Mouse (Mus musculus): Measurements from ENCODE around the gene Cdiptos. TPM values are rescaled to one million over a fixed set of nuclear protein-coding genes. Genes with fewer than 3 reads are reported as not detected.

Gene Cdiptos
- polyA plus RNA-seq, 1 experiment from 2014 or later: 1.6 TPM

GRCm38 (mm10) chr7:126946530-126946929 lies 29.4 kb downstream of the Cdiptos start:
- H3K27me3 ChIP-seq (ENCODE audit: insufficient read depth, low read length): peaks cover 15% of the 10 kb centered on the region
- H3K9ac ChIP-seq (replicated peaks; ENCODE audit: low read length): no peak overlapping the region
- no peaks in the 10 kb centered on the region for H3K36me3 ChIP-seq (ENCODE audit: insufficient read depth, low read length)
- H3K4me2 ChIP-seq (replicated peaks; ENCODE audit: low read depth, low read length): no peak overlapping the region
- peaks cover 5% of the 10 kb centered on the region for H3K4me1 ChIP-seq (ENCODE audit: insufficient read depth, low read length)
- no peak for ATAC-seq (ENCODE audit: low FRiP score, low TSS enrichment)
- H3K4me3 ChIP-seq (ENCODE audit: low read length): no peak overlapping the region
- 54% methylated on average over 3 of the region's 3 CpGs for WGBS
- no peaks in the 10 kb centered on the region for H3K9me3 ChIP-seq (ENCODE audit: low read length)
- H3K27ac ChIP-seq (ENCODE audit: low read length): no peak overlapping the region

- no peaks in the 10 kb centered on the region for H3K4me1 ChIP-seq (ENCODE audit: insufficient read depth, low read length)
- no peak overlapping the region for H3K4me2 ChIP-seq (replicated peaks; ENCODE audit: low read depth, low read length)
- no peak overlapping the region for H3K9ac ChIP-seq (replicated peaks; ENCODE audit: low read length)
- H3K27me3 ChIP-seq (ENCODE audit: insufficient read depth, low read length): no peaks in the 10 kb centered on the region
- H3K9me3 ChIP-seq (ENCODE audit: low read length): no peaks in the 10 kb centered on the region
- H3K27ac ChIP-seq (ENCODE audit: low read length): no peak overlapping the region
- H3K36me3 ChIP-seq (ENCODE audit: insufficient read depth, low read length): peaks cover 11% of the 10 kb centered on the region; the same call in 1 of the 2 replicates
- 70% methylated on average over 5 of the region's 5 CpGs for WGBS
- no peak for ATAC-seq (ENCODE audit: low FRiP score, low TSS enrichment)
- no peak overlapping the region for H3K4me3 ChIP-seq (ENCODE audit: low read length)
Measured at GRCm38 (mm10) chr7:126941801-126942200, 34.1 kb downstream of the Cdiptos start.

- Histone ChIP-seq H3K27ac (ENCODE audit: low read length) (no peak overlapping the region), H3K4me1 (ENCODE audit: insufficient read depth, low read length) (no peaks in the 10 kb centered on the region), H3K9ac (replicated peaks; ENCODE audit: low read length) (no peak overlapping the region), H3K9me3 (ENCODE audit: low read length) (no peaks in the 10 kb centered on the region), H3K36me3 (ENCODE audit: insufficient read depth, low read length) (peaks cover 12% of the 10 kb centered on the region; the same call in 1 of the 2 replicates), H3K4me3 (ENCODE audit: low read length) (no peak overlapping the region), H3K4me2 (replicated peaks; ENCODE audit: low read depth, low read length) (no peak overlapping the region), H3K27me3 (ENCODE audit: insufficient read depth, low read length) (no peaks in the 10 kb centered on the region)
- WGBS: 40% methylated on average over 6 of the region's 6 CpGs
- ATAC-seq (ENCODE audit: low FRiP score, low TSS enrichment): no peak
Measured at GRCm38 (mm10) chr7:126941171-126941570, 34.7 kb downstream of the Cdiptos start.

DNA sequence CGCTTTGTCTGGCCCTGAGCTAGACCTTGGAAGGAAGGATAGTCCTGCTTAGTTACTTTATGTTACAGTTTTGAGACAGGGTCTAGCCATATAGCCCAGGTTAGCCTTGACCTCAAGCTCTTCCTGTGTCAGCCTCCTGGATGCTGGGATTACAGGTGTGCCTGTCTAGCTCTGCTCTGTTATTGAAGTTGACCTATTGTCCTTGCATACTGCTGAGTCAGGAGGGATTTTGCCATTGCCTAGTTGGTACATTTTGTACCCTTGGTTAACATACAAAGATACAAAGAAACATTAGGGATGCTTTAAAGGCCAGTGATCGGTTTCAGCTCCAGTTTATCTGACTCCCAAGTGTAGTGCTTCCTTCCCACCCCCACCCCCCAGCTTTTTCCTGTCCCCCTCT lies 43.2 kb downstream of the Cdiptos start:
- Histone ChIP-seq H3K27ac (ENCODE audit: low read length) (no peak overlapping the region), H3K9ac (replicated peaks; ENCODE audit: low read length) (no peak overlapping the region), H3K9me3 (ENCODE audit: low read length) (no peaks in the 10 kb centered on the region), H3K4me1 (ENCODE audit: insufficient read depth, low read length) (peaks cover 12% of the 10 kb centered on the region), H3K27me3 (ENCODE audit: insufficient read depth, low read length) (no peaks in the 10 kb centered on the region), H3K36me3 (ENCODE audit: insufficient read depth, low read length) (peaks cover 22% of the 10 kb centered on the region; the same call in 1 of the 2 replicates), H3K4me2 (replicated peaks; ENCODE audit: low read depth, low read length) (no peak overlapping the region), H3K4me3 (ENCODE audit: low read length) (no peak overlapping the region)
- 65% methylated on average over 2 of the region's 2 CpGs for WGBS
- no peak for ATAC-seq (ENCODE audit: low FRiP score, low TSS enrichment)

- Histone ChIP-seq H3K4me2 (replicated peaks; ENCODE audit: low read depth, low read length) (peak overlapping the region; percentile 68), H3K36me3 (ENCODE audit: insufficient read depth, low read length) (peaks cover 6% of the 10 kb centered on the region; the same call in 1 of the 2 replicates), H3K4me3 (ENCODE audit: low read length) (peak overlapping the region; percentile 76), H3K27me3 (ENCODE audit: insufficient read depth, low read length) (no peaks in the 10 kb centered on the region), H3K9me3 (ENCODE audit: low read length) (no peaks in the 10 kb centered on the region), H3K27ac (ENCODE audit: low read length) (peak overlapping the region; percentile 40; the same call in 1 of the 2 replicates), H3K9ac (replicated peaks; ENCODE audit: low read length) (peak overlapping the region; percentile 74), H3K4me1 (ENCODE audit: insufficient read depth, low read length) (peaks cover 12% of the 10 kb centered on the region)
- no peak; the same call in 1 of the 2 replicates for ATAC-seq (ENCODE audit: low FRiP score, low TSS enrichment)
- under 1% methylated on average over 27 of the region's 27 CpGs for WGBS
Measured at GRCm38 (mm10) chr7:126929046-126929445, 46.9 kb downstream of the Cdiptos start.

DNA sequence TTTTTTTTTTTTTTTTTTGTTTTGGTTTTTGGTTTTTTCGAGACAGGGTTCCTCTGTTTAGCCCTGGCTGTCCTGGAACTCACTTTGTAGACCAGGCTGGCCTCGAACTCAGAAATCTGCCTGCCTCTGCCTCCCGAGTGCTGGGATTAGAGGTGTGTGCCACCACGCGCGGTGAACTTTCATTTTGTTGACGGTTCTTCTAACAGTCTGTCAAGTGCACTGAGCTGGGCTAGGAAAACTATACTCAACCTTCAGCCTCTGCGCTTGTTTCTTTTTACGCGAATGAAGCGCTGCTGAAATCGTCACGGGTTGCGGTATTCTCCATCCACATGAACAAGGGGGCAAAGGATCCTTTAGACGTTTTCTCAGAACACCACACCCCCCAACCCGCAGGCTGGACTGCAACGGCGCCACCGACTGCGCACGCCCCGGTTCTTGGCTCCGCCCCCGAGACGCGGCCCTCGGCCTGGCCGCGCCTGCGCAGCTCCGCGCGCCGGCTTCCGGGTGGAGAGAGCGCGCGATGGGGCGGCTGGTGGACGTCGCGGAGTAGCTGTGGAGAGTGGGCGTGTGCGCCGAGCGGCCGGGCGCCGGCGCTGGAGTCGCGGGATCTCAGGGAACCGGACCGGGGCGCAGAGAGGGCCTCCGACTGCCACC lies 47.4 kb downstream of the Cdiptos start, which contains the start of gene Kctd13:
Kctd13 (plus strand) TSS at position 496 of the 654 bp plus-strand sequence.
- Histone ChIP-seq H3K4me3 (ENCODE audit: low read length) (peak within 1 kb of the TSS; percentile 76), H3K9me3 (ENCODE audit: low read length) (no peaks in the 10 kb centered on the region), H3K27ac (ENCODE audit: low read length) (peak within 1 kb of the TSS; percentile 66), H3K9ac (replicated peaks; ENCODE audit: low read length) (peak within 1 kb of the TSS; percentile 74), H3K4me1 (ENCODE audit: insufficient read depth, low read length) (peaks cover 12% of the 10 kb centered on the region), H3K27me3 (ENCODE audit: insufficient read depth, low read length) (no peaks in the 10 kb centered on the region), H3K36me3 (ENCODE audit: insufficient read depth, low read length) (peaks cover 6% of the 10 kb centered on the region; the same call in 1 of the 2 replicates), H3K4me2 (replicated peaks; ENCODE audit: low read depth, low read length) (peak within 1 kb of the TSS; percentile 68)
- ATAC-seq (ENCODE audit: low FRiP score, low TSS enrichment): peak; percentile 97
- WGBS: 3% methylated on average over 55 of the region's 56 CpGs

- Histone ChIP-seq H3K9me3 (ENCODE audit: low read length) (no peaks in the 10 kb centered on the region), H3K4me2 (replicated peaks; ENCODE audit: low read depth, low read length) (no peak overlapping the region), H3K27ac (ENCODE audit: low read length) (no peak overlapping the region), H3K9ac (replicated peaks; ENCODE audit: low read length) (no peak overlapping the region), H3K4me1 (ENCODE audit: insufficient read depth, low read length) (peaks cover 12% of the 10 kb centered on the region), H3K27me3 (ENCODE audit: insufficient read depth, low read length) (no peaks in the 10 kb centered on the region), H3K36me3 (ENCODE audit: insufficient read depth, low read length) (peaks cover 2% of the 10 kb centered on the region; the same call in 1 of the 2 replicates), H3K4me3 (ENCODE audit: low read length) (no peak overlapping the region)
- no peak for ATAC-seq (ENCODE audit: low FRiP score, low TSS enrichment)
- WGBS: 43% methylated on average over 3 of the region's 3 CpGs
Measured at GRCm38 (mm10) chr7:126926299-126926698, 49.6 kb downstream of the Cdiptos start.

DNA sequence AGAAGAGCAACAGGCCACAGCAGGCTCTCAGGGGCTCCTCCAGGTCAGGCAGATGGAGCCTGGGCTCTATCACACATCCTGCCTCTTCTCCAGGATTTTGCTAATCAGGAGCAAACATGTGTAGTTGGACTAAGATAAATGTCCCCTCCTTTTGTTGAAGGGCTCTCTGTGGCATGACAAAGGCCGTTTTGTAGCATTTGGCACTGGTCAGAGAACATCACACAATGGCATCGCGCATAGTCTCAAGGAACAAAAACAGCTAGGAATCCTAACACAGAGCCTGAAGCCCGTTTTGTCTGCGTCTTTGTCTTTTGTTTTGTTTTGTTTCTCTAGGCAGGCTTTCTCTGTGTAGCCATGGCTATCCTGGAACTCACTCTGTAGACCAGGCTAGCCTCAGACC lies 51.9 kb downstream of the Cdiptos start:
- Histone ChIP-seq H3K9me3 (ENCODE audit: low read length) (no peaks in the 10 kb centered on the region), H3K4me3 (ENCODE audit: low read length) (no peak overlapping the region), H3K27ac (ENCODE audit: low read length) (no peak overlapping the region), H3K4me2 (replicated peaks; ENCODE audit: low read depth, low read length) (no peak overlapping the region), H3K4me1 (ENCODE audit: insufficient read depth, low read length) (no peaks in the 10 kb centered on the region), H3K9ac (replicated peaks; ENCODE audit: low read length) (no peak overlapping the region), H3K27me3 (ENCODE audit: insufficient read depth, low read length) (no peaks in the 10 kb centered on the region), H3K36me3 (ENCODE audit: insufficient read depth, low read length) (no peaks in the 10 kb centered on the region)
- 83% methylated on average over 5 of the region's 5 CpGs for WGBS
- ATAC-seq (ENCODE audit: low FRiP score, low TSS enrichment): no peak

DNA sequence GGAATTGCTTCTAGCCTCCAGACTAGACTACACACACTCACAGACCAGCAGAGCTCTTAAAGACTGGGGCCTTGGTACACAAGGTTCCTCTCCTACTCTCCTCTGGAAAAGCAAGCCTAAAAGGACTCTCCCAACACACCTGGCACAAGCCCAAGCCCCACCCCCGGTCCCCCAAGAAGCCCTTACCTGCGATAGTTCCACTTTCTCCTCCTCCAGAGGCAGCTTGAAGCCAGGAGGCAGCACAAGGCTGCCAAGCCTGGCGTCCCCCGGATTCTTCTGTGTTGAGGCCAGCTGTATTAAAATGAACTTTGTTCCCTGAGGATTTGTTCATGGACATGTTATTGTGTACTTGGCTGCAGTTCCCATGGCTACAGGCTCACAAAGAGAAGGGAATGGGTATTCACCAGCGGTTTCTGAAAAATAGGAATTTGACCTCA lies 53.3 kb downstream of the Cdiptos start, which contains the start of gene Tmem219:
Tmem219 (minus strand) TSS at position 294 of the 437 bp plus-strand sequence.
- peak; percentile 83; the same call in 1 of the 2 replicates for ATAC-seq (ENCODE audit: low FRiP score, low TSS enrichment)
- WGBS: 50% methylated on average over 5 of the region's 5 CpGs
- H3K9ac ChIP-seq (replicated peaks; ENCODE audit: low read length): no peak within 1 kb of the TSS
- H3K27ac ChIP-seq (ENCODE audit: low read length): peak within 1 kb of the TSS; percentile 14
- H3K4me1 ChIP-seq (ENCODE audit: insufficient read depth, low read length): no peaks in the 10 kb centered on the region
- no peaks in the 10 kb centered on the region for H3K36me3 ChIP-seq (ENCODE audit: insufficient read depth, low read length)
- 0 out of 2 replicates have a peak within 1 kb of the TSS, but pooled peaks have one; percentile 2 for H3K4me2 ChIP-seq (replicated peaks; ENCODE audit: low read depth, low read length)
- H3K9me3 ChIP-seq (ENCODE audit: low read length): no peaks in the 10 kb centered on the region
- H3K4me3 ChIP-seq (ENCODE audit: low read length): no peak within 1 kb of the TSS
- H3K27me3 ChIP-seq (ENCODE audit: insufficient read depth, low read length): no peaks in the 10 kb centered on the region

All from kidney, embryonic 16.5 days (tissue).